8 mouse cellular contexts compared by ENCODE assay signal in genomic region chr6:142757334-142757965, GRCm38 (mm10). TPM values are rescaled to one million over a fixed set of nuclear protein-coding genes. Genes with fewer than 3 reads are reported as not detected.
DNase-seq lines count a peak whose midpoint lies in the region; ATAC-seq and TF ChIP-seq lines count a peak whose summit lies in the region.

No protein-coding gene starts in this region.

- WGBS in lung, adult 2 months: 8% methylated on average over 10 of the region's 10 CpGs
- WGBS in hindbrain, embryonic 13.5 days: 46% methylated on average over 10 of the region's 10 CpGs

- H3K9ac ChIP-seq in hindbrain, embryonic 13.5 days: peak overlapping the region; percentile 93

- H3K4me2 ChIP-seq in hindbrain, embryonic 13.5 days: peak overlapping the region; percentile 60

- TF ChIP-seq POLR2A in lung, adult 2 months (IDR thresholded peaks at IDR 0.05; ENCODE audit: borderline replicate concordance, extremely low read depth, low read depth, low read length): no peak

- peaks cover 23% of the 10 kb centered on the region for H3K36me3 ChIP-seq in hindbrain, embryonic 13.5 days

- TF ChIP-seq CTCF in lung, adult 2 months (IDR thresholded peaks at IDR 0.05; ENCODE audit: insufficient read depth, low read length): no peak

- H3K4me3 ChIP-seq in lung, adult 2 months (replicated peaks; ENCODE audit: extremely low read depth, low read depth, low read length): peak overlapping the region; percentile 53
- peak overlapping the region; percentile 85 for H3K4me3 ChIP-seq in hindbrain, embryonic 13.5 days

- H3K9me3 ChIP-seq in hindbrain, embryonic 13.5 days: no peaks in the 10 kb centered on the region

- H3K27ac ChIP-seq in hindbrain, embryonic 13.5 days: peak overlapping the region; percentile 90

- H3K27me3 ChIP-seq in hindbrain, embryonic 13.5 days: peaks cover 30% of the 10 kb centered on the region

- ATAC-seq in common myeloid progenitor, adult 5-6 weeks (replicated peaks; ENCODE audit: low read depth, poor library complexity, severe bottlenecking): peak; percentile 70
- no peak for ATAC-seq in hindbrain, embryonic 13.5 days (ENCODE audit: low FRiP score)
- ATAC-seq in megakaryocyte, adult 5-6 weeks (ENCODE audit: poor library complexity, severe bottlenecking): peak; percentile 41

- H3K4me1 ChIP-seq in lung, adult 2 months (ENCODE audit: control insufficient read depth, insufficient read depth, low read length): peaks cover 10% of the 10 kb centered on the region
- peaks cover 39% of the 10 kb centered on the region for H3K4me1 ChIP-seq in hindbrain, embryonic 13.5 days (replicated peaks)

- DNase-seq in lung, adult 2 months: no peak
- no peak for DNase-seq in lung, postnatal 14 days
- no peak for DNase-seq in left cerebral cortex, postnatal 4 days
- DNase-seq in ovary, postnatal 36 days (ENCODE audit: low spot score): no peak
- DNase-seq in kidney, postnatal 36 days: no peak

- intact Hi-C loops in left cerebral cortex, postnatal 4 days (cut with DNase I): no loop called here

RNA-seq across cellular contexts. Expression of gene Cmas, which starts 1.0 kb away (rescaled TPM):
- 8.4 and 12.3 TPM in 2 replicates for polyA plus RNA-seq in lung, adult 2 months (2012; rRNA removed)
- total RNA-seq in common myeloid progenitor, adult 5-6 weeks (2017): 82.6 and 83.3 TPM in 2 replicates
- 178 and 180 TPM in 2 replicates for polyA plus RNA-seq in hindbrain, embryonic 13.5 days (2015; fragmentation: Nextera tagmentation; extraction: Ambion mirVana)
- 56.1 and 60.6 TPM in 2 replicates for total RNA-seq in megakaryocyte, adult 5-6 weeks (2015)
- 52.7 and 60.0 TPM in 2 replicates for total RNA-seq in megakaryocyte, adult 5-6 weeks (2017)
- total RNA-seq in left cerebral cortex, postnatal 4 days (2021): 100 to 1,000 TPM; 135 to 148 TPM

RNA-seq across cellular contexts. Expression of gene Sult6b2, which starts 46.9 kb away (rescaled TPM):
- not detected in 2 replicates for polyA plus RNA-seq in lung, adult 2 months (2012; rRNA removed)
- not detected in 2 replicates for total RNA-seq in common myeloid progenitor, adult 5-6 weeks (2017)
- polyA plus RNA-seq in hindbrain, embryonic 13.5 days (2015; fragmentation: Nextera tagmentation; extraction: Ambion mirVana): 0.13 and 0.19 TPM in 2 replicates
- not detected in 2 replicates for total RNA-seq in megakaryocyte, adult 5-6 weeks (2015)
- total RNA-seq in megakaryocyte, adult 5-6 weeks (2017): not detected in 2 replicates
- total RNA-seq in left cerebral cortex, postnatal 4 days (2021): under 1 TPM in 1 of 2 experiments, not detected in 1; 0.16 TPM

RNA-seq across cellular contexts. Expression of gene Abcc9, which starts 55.3 kb away (rescaled TPM):
- polyA plus RNA-seq in lung, adult 2 months (2012; rRNA removed): 2.4 and 4.5 TPM in 2 replicates
- not detected in 2 replicates for total RNA-seq in common myeloid progenitor, adult 5-6 weeks (2017)
- polyA plus RNA-seq in hindbrain, embryonic 13.5 days (2015; fragmentation: Nextera tagmentation; extraction: Ambion mirVana): 2.6 and 3.3 TPM in 2 replicates
- total RNA-seq in megakaryocyte, adult 5-6 weeks (2015): not detected in 2 replicates
- total RNA-seq in megakaryocyte, adult 5-6 weeks (2017): 0.11 TPM in 1 of 2 replicates, not detected in the other
- total RNA-seq in left cerebral cortex, postnatal 4 days (2021): 1 to 10 TPM; 7.3 to 8.5 TPM
